Mouse (Mus musculus): ENCODE data around the gene Tmem69. TPM values are rescaled to one million over a fixed set of nuclear protein-coding genes. Genes with fewer than 3 reads are reported as not detected.

Tmem69 gene
- polyA plus RNA-seq, 1 experiment from 2014 or later: 23.6 TPM

DNA sequence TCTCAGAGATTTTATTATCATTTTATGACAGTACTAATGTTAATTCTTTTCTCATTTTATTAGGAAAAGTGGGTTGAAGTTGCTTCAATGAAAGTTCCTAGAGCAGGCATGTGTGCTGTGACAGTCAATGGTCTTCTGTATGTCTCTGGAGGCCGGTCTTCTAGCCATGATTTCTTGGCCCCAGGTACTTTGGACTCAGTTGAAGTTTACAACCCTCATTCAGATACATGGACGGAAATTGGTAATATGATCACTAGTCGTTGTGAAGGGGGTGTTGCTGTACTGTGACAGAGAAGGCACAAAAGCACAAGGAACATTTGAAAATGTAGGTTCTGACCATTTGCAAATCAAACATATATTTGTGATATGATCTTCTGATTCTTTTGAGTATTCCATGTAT lies 18.0 kb downstream of the Tmem69 start:
- Histone ChIP-seq H3K27me3 (no peaks in the 10 kb centered on the region), H3K4me2 (no peak overlapping the region), H3K9ac (replicated peaks) (no peak overlapping the region), H3K27ac (no peak overlapping the region), H3K4me1 (replicated peaks) (no peaks in the 10 kb centered on the region), H3K9me3 (no peaks in the 10 kb centered on the region), H3K36me3 (peaks cover 31% of the 10 kb centered on the region), H3K4me3 (replicated peaks) (no peak overlapping the region)
- ATAC-seq (ENCODE audit: insufficient number of reproducible peaks, insufficient read depth, low FRiP score, low TSS enrichment, low read depth): no peak
- WGBS: 70% methylated on average over 3 of the region's 3 CpGs

DNA sequence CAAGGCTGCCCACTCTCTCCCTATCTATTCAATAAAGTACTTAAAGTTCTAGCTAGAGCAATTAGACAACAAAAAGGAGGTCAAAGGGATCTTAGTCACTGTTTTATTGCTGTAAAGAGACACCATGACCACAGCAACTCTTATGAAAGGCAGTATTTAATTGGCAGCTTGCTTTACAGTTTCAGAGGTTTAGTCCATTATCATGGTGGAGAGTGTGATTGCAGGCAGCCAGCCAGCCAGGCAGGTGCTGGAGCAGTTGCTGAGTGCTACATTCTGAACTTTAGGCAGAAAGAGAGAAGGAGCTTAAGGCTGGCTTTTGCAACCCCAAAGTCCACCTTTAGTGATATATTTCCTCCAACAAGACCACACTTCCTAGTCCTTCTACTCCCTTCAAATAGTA lies 19.4 kb downstream of the Tmem69 start:
- Histone ChIP-seq H3K4me2 (no peak overlapping the region), H3K27ac (no peak overlapping the region), H3K4me3 (replicated peaks) (no peak overlapping the region), H3K9ac (replicated peaks) (no peak overlapping the region), H3K36me3 (peaks cover 34% of the 10 kb centered on the region), H3K9me3 (no peaks in the 10 kb centered on the region), H3K27me3 (no peaks in the 10 kb centered on the region), H3K4me1 (replicated peaks) (no peaks in the 10 kb centered on the region)
- ATAC-seq (ENCODE audit: insufficient number of reproducible peaks, insufficient read depth, low FRiP score, low TSS enrichment, low read depth): no peak

DNA sequence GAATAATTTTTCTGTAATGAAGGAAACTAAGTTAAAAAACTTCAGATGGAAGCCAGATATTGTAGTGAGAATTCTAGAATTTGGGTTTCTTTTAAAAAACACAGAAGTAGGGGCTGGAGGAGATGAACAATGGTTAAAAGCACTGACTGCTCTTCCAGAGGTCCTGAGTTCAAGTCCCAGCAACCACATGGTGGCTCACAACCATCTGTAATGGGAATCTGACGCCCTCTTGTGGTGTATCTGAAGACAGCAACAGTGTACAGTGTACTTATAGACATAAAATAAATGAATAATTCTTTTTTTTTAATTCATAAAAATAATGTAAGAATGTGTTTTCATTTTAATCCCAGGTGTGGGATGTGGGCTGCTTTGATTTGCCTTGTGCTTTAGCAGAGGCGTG lies 24.6 kb downstream of the Tmem69 start:
- H3K9me3 ChIP-seq: no peaks in the 10 kb centered on the region
- H3K36me3 ChIP-seq: peaks cover 48% of the 10 kb centered on the region
- ATAC-seq (ENCODE audit: insufficient number of reproducible peaks, insufficient read depth, low FRiP score, low TSS enrichment, low read depth): no peak
- no peak overlapping the region for H3K4me2 ChIP-seq
- H3K9ac ChIP-seq (replicated peaks): no peak overlapping the region
- no peak overlapping the region for H3K4me3 ChIP-seq (replicated peaks)
- H3K27me3 ChIP-seq: no peaks in the 10 kb centered on the region
- WGBS: 53% methylated on average over 2 of the region's 2 CpGs
- no peaks in the 10 kb centered on the region for H3K4me1 ChIP-seq (replicated peaks)
- no peak overlapping the region for H3K27ac ChIP-seq

DNA sequence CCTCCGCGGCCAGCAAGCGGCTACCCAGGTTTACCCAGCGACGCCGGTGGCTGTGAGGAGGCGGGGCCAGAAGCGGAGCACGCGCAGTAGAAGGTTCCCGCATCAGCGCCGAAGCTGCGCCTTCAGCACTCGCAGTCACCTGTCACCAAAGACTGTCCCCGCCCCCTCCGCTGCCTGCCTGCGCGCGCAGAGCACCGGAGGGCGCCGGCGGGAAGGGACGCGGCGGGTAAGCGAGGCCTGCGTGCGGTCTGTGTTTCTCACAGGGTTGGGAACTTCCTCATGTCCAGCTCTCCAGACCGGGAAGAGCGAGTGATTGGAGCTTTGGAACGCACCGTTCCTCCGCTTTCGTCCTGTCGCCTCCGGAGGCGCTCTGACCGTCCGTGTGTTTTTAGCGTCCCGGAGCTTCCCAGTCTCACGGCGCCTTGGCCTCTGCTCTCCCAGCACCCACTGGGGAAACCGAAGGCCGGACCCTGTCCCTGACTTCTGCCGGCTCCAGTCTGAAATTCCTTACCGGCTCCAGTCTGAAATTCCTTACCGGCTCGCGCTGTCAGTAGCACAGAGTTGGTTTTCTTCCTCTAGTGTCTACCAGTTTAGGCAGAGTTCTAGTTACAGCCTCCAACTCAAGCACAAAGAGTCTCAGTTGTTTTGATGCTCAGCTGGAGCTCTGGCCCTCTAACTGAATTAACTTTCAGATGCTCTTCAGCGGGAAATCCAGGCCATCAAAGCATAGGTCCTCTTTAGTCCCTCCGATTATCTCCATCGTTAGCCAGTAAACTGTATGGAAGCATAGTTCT lies 48.1 kb downstream of the Tmem69 start, which contains the start of gene Ipp:
Ipp (plus strand) TSS at position 125 of the 794 bp plus-strand sequence.
- peak; percentile 97 for ATAC-seq (ENCODE audit: insufficient number of reproducible peaks, insufficient read depth, low FRiP score, low TSS enrichment, low read depth)
- 2% methylated on average over 55 of the region's 55 CpGs for WGBS
- Histone ChIP-seq H3K9me3 (no peaks in the 10 kb centered on the region), H3K4me1 (replicated peaks) (peaks cover 8% of the 10 kb centered on the region), H3K4me3 (replicated peaks) (peak within 1 kb of the TSS; percentile 64), H3K36me3 (peaks cover 13% of the 10 kb centered on the region; the same call in 1 of the 2 replicates), H3K4me2 (peak within 1 kb of the TSS; percentile 67), H3K27ac (peak within 1 kb of the TSS; percentile 95), H3K27me3 (no peaks in the 10 kb centered on the region), H3K9ac (replicated peaks) (peak within 1 kb of the TSS; percentile 82)

DNA sequence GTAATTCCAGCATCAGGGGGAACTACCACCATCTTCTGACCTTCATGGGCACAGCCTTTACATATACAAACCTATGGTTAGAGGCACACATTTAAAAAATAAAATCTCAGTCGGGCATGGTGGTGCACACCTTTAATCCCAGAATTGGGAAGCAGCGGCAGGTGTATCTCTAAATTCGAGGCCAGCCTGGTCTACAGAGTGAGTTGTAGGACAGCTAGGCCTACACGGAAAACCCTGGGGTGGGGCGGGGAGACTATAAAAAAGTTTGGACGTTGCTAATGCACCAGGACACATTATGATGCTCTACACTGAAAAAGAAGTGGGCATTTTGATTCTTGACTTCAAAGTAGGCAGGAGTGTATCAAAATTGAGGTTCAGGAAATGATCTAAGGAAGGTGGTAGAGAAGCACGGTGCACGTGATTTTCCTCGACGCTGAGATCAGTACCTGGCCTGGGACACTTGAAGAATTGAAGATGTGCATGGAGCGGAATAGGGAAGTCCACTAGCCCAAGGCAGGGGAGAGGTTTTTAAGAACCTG lies 48.8 kb downstream of the Tmem69 start:
- Histone ChIP-seq H3K4me1 (replicated peaks) (peaks cover 8% of the 10 kb centered on the region), H3K4me3 (replicated peaks) (peak overlapping the region; percentile 64), H3K9me3 (no peaks in the 10 kb centered on the region), H3K36me3 (peaks cover 7% of the 10 kb centered on the region; the same call in 1 of the 2 replicates), H3K9ac (replicated peaks) (peak overlapping the region; percentile 82), H3K27me3 (no peaks in the 10 kb centered on the region), H3K4me2 (peak overlapping the region; percentile 67), H3K27ac (no peak overlapping the region)
- WGBS: 24% methylated on average over 11 of the region's 11 CpGs
- ATAC-seq (ENCODE audit: insufficient number of reproducible peaks, insufficient read depth, low FRiP score, low TSS enrichment, low read depth): peak; percentile 67

Other genes starting within 250 kb of the Tmem69 start
- 21.1 and 22.0 TPM in 2 replicates for gene Mast2, start 91.8 kb downstream of the Tmem69 start, polyA plus RNA-seq (2016; fragmentation: Nextera tagmentation; extraction: Ambion mirVana)
- 19.0 and 19.2 TPM in 2 replicates for gene Ipp, start 48.4 kb downstream of the Tmem69 start, polyA plus RNA-seq (2016; fragmentation: Nextera tagmentation; extraction: Ambion mirVana)
- gene Gpbp1l1, start 1.7 kb upstream of the Tmem69 start, polyA plus RNA-seq (2016; fragmentation: Nextera tagmentation; extraction: Ambion mirVana): 33.3 and 35.7 TPM in 2 replicates
- 2.4 and 2.5 TPM in 2 replicates for gene Ccdc17, start 40.7 kb upstream of the Tmem69 start, polyA plus RNA-seq (2016; fragmentation: Nextera tagmentation; extraction: Ambion mirVana)
- gene Nasp, start 72.0 kb upstream of the Tmem69 start, polyA plus RNA-seq (2016; fragmentation: Nextera tagmentation; extraction: Ambion mirVana): 322 and 325 TPM in 2 replicates
- gene Akr1a1, start 95.7 kb upstream of the Tmem69 start, polyA plus RNA-seq (2016; fragmentation: Nextera tagmentation; extraction: Ambion mirVana): 634 and 637 TPM in 2 replicates
- gene Prdx1, start 129.6 kb upstream of the Tmem69 start, polyA plus RNA-seq (2016; fragmentation: Nextera tagmentation; extraction: Ambion mirVana): 1,153 and 1,285 TPM in 2 replicates
- 25.2 and 27.9 TPM in 2 replicates for gene Mmachc, start 152.5 kb upstream of the Tmem69 start, polyA plus RNA-seq (2016; fragmentation: Nextera tagmentation; extraction: Ambion mirVana)
- gene Ccdc163, start 152.6 kb upstream of the Tmem69 start, polyA plus RNA-seq (2016; fragmentation: Nextera tagmentation; extraction: Ambion mirVana): 27.1 and 27.5 TPM in 2 replicates
- 13.2 and 13.5 TPM in 2 replicates for gene Tesk2, start 165.0 kb upstream of the Tmem69 start, polyA plus RNA-seq (2016; fragmentation: Nextera tagmentation; extraction: Ambion mirVana)

Measured in limb, embryonic 12.5 days (tissue).